7 mouse cellular contexts compared by ENCODE assay signal in the genomic region with DNA sequence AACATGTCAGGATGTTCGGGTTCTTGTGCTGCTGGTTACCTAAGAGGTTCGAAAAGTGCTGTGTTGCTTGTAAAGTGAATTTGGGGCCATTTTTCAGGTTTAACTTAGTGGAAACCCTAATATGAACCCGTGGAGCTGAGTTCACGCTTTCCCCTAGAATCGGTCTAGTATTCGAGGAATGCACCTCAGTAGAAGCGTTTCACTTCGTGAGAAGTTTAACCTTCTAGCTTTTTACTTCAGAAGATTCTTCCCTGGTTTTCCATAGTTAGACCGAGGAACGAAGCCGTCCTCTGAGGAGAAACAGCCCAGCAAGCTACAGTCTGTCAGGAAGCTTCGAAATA. TPM values are rescaled to one million over a fixed set of nuclear protein-coding genes. Genes with fewer than 3 reads are reported as not detected.
DNase-seq lines count a peak whose midpoint lies in the region; ATAC-seq lines count a peak whose summit lies in the region.

No protein-coding gene starts in this region.

- peaks cover 16% of the 10 kb centered on the region for H3K36me3 ChIP-seq in forebrain, embryonic 10.5 days (replicated peaks)
- H3K36me3 ChIP-seq in limb, embryonic 13.5 days, result peaks cover 1% of the 10 kb centered on the region
- peaks cover under 1% of the 10 kb centered on the region; the same call in 1 of the 2 replicates for H3K36me3 ChIP-seq in stomach, embryonic 15.5 days

- H3K4me1 ChIP-seq in forebrain, embryonic 10.5 days, result peaks cover 22% of the 10 kb centered on the region
- peaks cover 19% of the 10 kb centered on the region for H3K4me1 ChIP-seq in limb, embryonic 13.5 days
- peaks cover 3% of the 10 kb centered on the region; the same call in 1 of the 2 replicates for H3K4me1 ChIP-seq in stomach, embryonic 15.5 days

- peak overlapping the region; percentile 98 for H3K4me3 ChIP-seq in forebrain, embryonic 10.5 days
- peak overlapping the region; percentile 88 for H3K4me3 ChIP-seq in limb, embryonic 13.5 days
- H3K4me3 ChIP-seq in stomach, embryonic 15.5 days (replicated peaks), result peak overlapping the region; percentile 76

- WGBS in forebrain, embryonic 10.5 days, result 12% methylated on average over 12 of the region's 12 CpGs
- 8% methylated on average over 12 of the region's 12 CpGs for WGBS in limb, embryonic 13.5 days
- WGBS in stomach, embryonic 15.5 days, result 7% methylated on average over 12 of the region's 12 CpGs

- H3K27me3 ChIP-seq in forebrain, embryonic 10.5 days (ENCODE audit: poor library complexity, severe bottlenecking), result peaks cover 10% of the 10 kb centered on the region; the same call in 1 of the 2 replicates
- H3K27me3 ChIP-seq in limb, embryonic 13.5 days, result no peaks in the 10 kb centered on the region
- no peaks in the 10 kb centered on the region for H3K27me3 ChIP-seq in stomach, embryonic 15.5 days (replicated peaks)

- peak; percentile 8 for DNase-seq in retina, adult 2 months (ENCODE audit: low read depth, low spot score)
- DNase-seq in retina, embryonic 14.5 days (ENCODE audit: low spot score), result no peak
- no peak for DNase-seq in forebrain, embryonic 10.5 days (ENCODE audit: extremely low spot score, low spot score)
- DNase-seq in adrenal gland, postnatal 4 days (ENCODE audit: low spot score in 2 of 2), result no peak
- no peak for DNase-seq in thymus, postnatal 4 days

- peak overlapping the region; percentile 66 for H3K4me2 ChIP-seq in limb, embryonic 13.5 days (replicated peaks)
- H3K4me2 ChIP-seq in stomach, embryonic 15.5 days, result peak overlapping the region; percentile 70

- peak overlapping the region; percentile 94 for H3K9ac ChIP-seq in limb, embryonic 13.5 days
- H3K9ac ChIP-seq in stomach, embryonic 15.5 days, result peak overlapping the region; percentile 25; the same call in 1 of the 2 replicates

- peak; percentile 30 for ATAC-seq in limb, embryonic 13.5 days (ENCODE audit: low FRiP score, low read depth)
- no peak for ATAC-seq in stomach, embryonic 15.5 days (ENCODE audit: insufficient read depth, low FRiP score, low read depth)

- H3K27ac ChIP-seq in forebrain, embryonic 10.5 days, result peak overlapping the region; percentile 92
- H3K27ac ChIP-seq in limb, embryonic 13.5 days, result no peak overlapping the region
- H3K27ac ChIP-seq in stomach, embryonic 15.5 days, result no peak overlapping the region

- no peaks in the 10 kb centered on the region for H3K9me3 ChIP-seq in forebrain, embryonic 10.5 days
- no peaks in the 10 kb centered on the region for H3K9me3 ChIP-seq in limb, embryonic 13.5 days
- H3K9me3 ChIP-seq in stomach, embryonic 15.5 days, result no peaks in the 10 kb centered on the region

RNA-seq across cellular contexts. Expression of a gene that starts 0.3 kb away (rescaled TPM):
- polyA plus RNA-seq in forebrain, embryonic 10.5 days (2016; fragmentation: Nextera tagmentation; extraction: Ambion mirVana), result 118 and 132 TPM in 2 replicates
- 110 and 115 TPM in 2 replicates for polyA plus RNA-seq in limb, embryonic 13.5 days (2015; fragmentation: Nextera tagmentation; extraction: Ambion mirVana)
- polyA plus RNA-seq in stomach, embryonic 15.5 days (2015; fragmentation: Nextera tagmentation; extraction: Ambion mirVana), result 92.7 and 94.8 TPM in 2 replicates
- 100 to 1,000 TPM; 133 to 138 TPM for total RNA-seq in adrenal gland, postnatal 4 days (2021)
